8 mouse cellular contexts compared by ENCODE assay signal in the genomic region with DNA sequence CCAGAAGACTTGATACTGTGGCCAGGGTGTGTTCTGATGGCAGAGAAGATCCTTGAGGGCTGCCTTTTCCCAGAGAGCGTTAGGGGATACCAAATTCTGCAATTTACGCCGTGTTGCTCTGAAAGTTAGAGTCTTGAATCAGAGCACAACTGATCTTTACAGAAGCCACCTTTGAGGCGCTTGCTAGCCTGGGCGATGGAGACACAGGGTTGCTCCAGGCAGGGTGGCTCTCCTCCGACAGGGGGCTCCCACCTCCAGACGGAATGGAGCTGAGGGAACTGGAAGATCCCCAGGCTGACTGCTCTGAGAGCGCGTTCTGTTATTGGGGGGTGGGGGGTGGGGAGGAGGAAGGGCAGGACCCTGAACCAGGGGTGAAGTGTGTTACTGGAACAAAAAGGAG. TPM values are rescaled to one million over a fixed set of nuclear protein-coding genes. Genes with fewer than 3 reads are reported as not detected.
DNase-seq lines count a peak whose midpoint lies in the region; ATAC-seq and TF ChIP-seq lines count a peak whose summit lies in the region.

No protein-coding gene starts in this region.

- no peak overlapping the region for H3K9ac ChIP-seq in embryonic facial prominence, embryonic 11.5 days (replicated peaks; ENCODE audit: low read length)
- H3K9ac ChIP-seq in midbrain, embryonic 16.5 days (ENCODE audit: low read depth, low read length): no peak overlapping the region

- no peak for ATAC-seq in embryonic facial prominence, embryonic 11.5 days (replicated peaks; ENCODE audit: insufficient number of reproducible peaks, low FRiP score, low TSS enrichment, low read depth)
- ATAC-seq in midbrain, embryonic 16.5 days: peak; percentile 19; the same call in 1 of the 2 replicates
- ATAC-seq in inflammation-experienced regulatory T-cells, adult 6 months: no peak

- no peak overlapping the region for H3K4me3 ChIP-seq in thymus, adult 2 months (ENCODE audit: control insufficient read depth, insufficient read depth, low read length)
- peak overlapping the region; percentile 55; the same call in 1 of the 2 replicates for H3K4me3 ChIP-seq in embryonic facial prominence, embryonic 11.5 days (ENCODE audit: low read depth, low read length)
- H3K4me3 ChIP-seq in midbrain, embryonic 16.5 days (ENCODE audit: low read depth, low read length): peak overlapping the region; percentile 53

- TF ChIP-seq CTCF in thymus, adult 2 months (IDR thresholded peaks at IDR 0.05; ENCODE audit: borderline replicate concordance, control insufficient read depth, extremely low read depth, insufficient read depth, low read length, poor library complexity): no peak

- TF ChIP-seq POLR2A in thymus, adult 2 months (IDR thresholded peaks at IDR 0.05; ENCODE audit: control insufficient read depth, extremely low read depth, insufficient read depth, low read length, poor library complexity): no peak

- WGBS in thymus, adult 2 months: 17% methylated on average over 9 of the region's 9 CpGs
- WGBS in embryonic facial prominence, embryonic 11.5 days: 4% methylated on average over 9 of the region's 9 CpGs
- 3% methylated on average over 9 of the region's 9 CpGs for WGBS in midbrain, embryonic 16.5 days

- no peak overlapping the region for H3K27ac ChIP-seq in thymus, adult 2 months (ENCODE audit: control insufficient read depth, insufficient read depth, low read length)
- no peak overlapping the region for H3K27ac ChIP-seq in embryonic facial prominence, embryonic 11.5 days (replicated peaks; ENCODE audit: low read depth, low read length)
- H3K27ac ChIP-seq in midbrain, embryonic 16.5 days (ENCODE audit: low read length): no peak overlapping the region

- H3K36me3 ChIP-seq in thymus, adult 2 months (ENCODE audit: control insufficient read depth, insufficient read depth, low read length): no peaks in the 10 kb centered on the region
- no peaks in the 10 kb centered on the region for H3K36me3 ChIP-seq in embryonic facial prominence, embryonic 11.5 days (replicated peaks; ENCODE audit: control insufficient read depth, insufficient read depth, low read depth, low read length)
- no peaks in the 10 kb centered on the region for H3K36me3 ChIP-seq in midbrain, embryonic 16.5 days (ENCODE audit: control insufficient read depth, insufficient read depth, low read length)

- peaks cover 4% of the 10 kb centered on the region; the same call in 1 of the 2 replicates for H3K27me3 ChIP-seq in thymus, adult 2 months (ENCODE audit: control insufficient read depth, insufficient read depth, low read length)
- peaks cover 33% of the 10 kb centered on the region for H3K27me3 ChIP-seq in embryonic facial prominence, embryonic 11.5 days (ENCODE audit: control insufficient read depth, insufficient read depth, low read length)
- peaks cover 33% of the 10 kb centered on the region for H3K27me3 ChIP-seq in midbrain, embryonic 16.5 days (ENCODE audit: control insufficient read depth, insufficient read depth, low read depth, low read length)

- no peaks in the 10 kb centered on the region for H3K4me1 ChIP-seq in thymus, adult 2 months (replicated peaks; ENCODE audit: control insufficient read depth, insufficient read depth, low read length)
- H3K4me1 ChIP-seq in embryonic facial prominence, embryonic 11.5 days (ENCODE audit: control insufficient read depth, insufficient read depth, low read length): peaks cover 7% of the 10 kb centered on the region
- H3K4me1 ChIP-seq in midbrain, embryonic 16.5 days (ENCODE audit: control insufficient read depth, insufficient read depth, low read length): peaks cover 3% of the 10 kb centered on the region; the same call in 1 of the 2 replicates

- H3K9me3 ChIP-seq in embryonic facial prominence, embryonic 11.5 days (replicated peaks; ENCODE audit: control insufficient read depth, low read length): no peaks in the 10 kb centered on the region
- no peaks in the 10 kb centered on the region for H3K9me3 ChIP-seq in midbrain, embryonic 16.5 days (replicated peaks; ENCODE audit: control insufficient read depth, low read length, poor library complexity, severe bottlenecking)

- peak; percentile 26 for DNase-seq in thymus, postnatal 14 days
- DNase-seq in thymus, adult 2 months: no peak
- peak; percentile 53 for DNase-seq in embryonic facial prominence, embryonic 11.5 days (ENCODE audit: low spot score)
- peak; percentile 33 to 44 for DNase-seq in heart, postnatal 14 days
- DNase-seq in kidney, postnatal 4 days: peak; percentile 71 to 76
- DNase-seq in urinary bladder, adult 18-20 months (ENCODE audit: low spot score in 2 of 2): no peak

- no peak overlapping the region for H3K4me2 ChIP-seq in embryonic facial prominence, embryonic 11.5 days (ENCODE audit: low read depth, low read length)
- peak overlapping the region; percentile 97 for H3K4me2 ChIP-seq in midbrain, embryonic 16.5 days (ENCODE audit: low read length)

- intact Hi-C loops in heart, postnatal 14 days (cut with DNase I): no loop called here

RNA-seq across cellular contexts. Expression of a gene that starts 0.9 kb away (rescaled TPM):
- 0.27 and 0.32 TPM in 2 replicates for polyA plus RNA-seq in thymus, adult 2 months (2012; rRNA removed)
- 0.13 and 0.20 TPM in 2 replicates for polyA plus RNA-seq in embryonic facial prominence, embryonic 11.5 days (2014; fragmentation: Nextera tagmentation; extraction: Ambion mirVana)
- total RNA-seq in heart, postnatal 14 days (2021): under 1 TPM; 0.07 to 0.17 TPM
- polyA plus RNA-seq in midbrain, embryonic 16.5 days (2015; fragmentation: Nextera tagmentation; extraction: Ambion mirVana): 1.5 and 1.8 TPM in 2 replicates
- under 1 TPM in 1 of 3 experiments, not detected in 2; 0.13 TPM for polyA plus RNA-seq in inflammation-experienced regulatory T-cells, adult 6 months (2017; shearing (Covaris generic))

Comparison
In these comparisons a context has a peak if more than half of its experiments do, and no peak if none do; other contexts are left out.
1. DNase-seq: peak in thymus, postnatal 14 days (single experiment), embryonic facial prominence, embryonic 11.5 days (single experiment), heart, postnatal 14 days (2 of 2) and kidney, postnatal 4 days (2 of 2); none in thymus, adult 2 months (single experiment) and urinary bladder, adult 18-20 months (0 of 2).